8 mouse cellular contexts compared by ENCODE assay signal in the genomic region with DNA sequence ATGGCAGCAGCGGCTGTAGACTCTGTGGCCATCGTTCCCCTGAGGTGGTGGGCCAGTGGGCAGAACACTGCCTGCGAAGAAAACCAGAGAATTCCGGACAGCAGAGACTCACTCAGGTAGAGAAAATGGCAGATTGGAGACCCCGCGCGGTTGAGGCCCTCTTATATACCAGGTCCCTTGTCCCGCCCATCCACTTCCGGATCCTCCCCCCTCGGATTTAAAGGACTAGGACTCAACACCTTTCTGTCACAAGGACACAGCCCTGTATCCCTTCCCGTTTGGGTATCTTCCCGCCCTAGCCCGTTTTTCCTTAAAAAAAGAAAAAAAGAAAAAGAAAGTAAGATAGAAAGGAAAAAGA. TPM values are rescaled to one million over a fixed set of nuclear protein-coding genes. Genes with fewer than 3 reads are reported as not detected.
DNase-seq lines count a peak whose midpoint lies in the region; ATAC-seq and TF ChIP-seq lines count a peak whose summit lies in the region.

No protein-coding gene starts in this region.

- H3K9ac ChIP-seq in forebrain, embryonic 11.5 days (ENCODE audit: low read length): peak overlapping the region; percentile 98
- peak overlapping the region; percentile 91 for H3K9ac ChIP-seq in heart, embryonic 15.5 days
- H3K9ac ChIP-seq in liver, embryonic 12.5 days: peak overlapping the region; percentile 91
- peak overlapping the region; percentile 88 for H3K9ac ChIP-seq in stomach, embryonic 16.5 days (ENCODE audit: low read length)

- WGBS in forebrain, embryonic 11.5 days: 0% methylated on average over 13 of the region's 13 CpGs
- 0% methylated on average over 13 of the region's 13 CpGs for WGBS in heart, embryonic 15.5 days
- WGBS in liver, embryonic 12.5 days (ENCODE audit: insufficient replicate concordance): under 1% methylated on average over 13 of the region's 13 CpGs
- WGBS in stomach, embryonic 16.5 days: 0% methylated on average over 13 of the region's 13 CpGs

- peak; percentile 85 for DNase-seq in c-Kit-positive CD71-positive TER-119-negative erythroid progenitor cells, embryonic 14.5 days (ENCODE audit: low read depth)
- peak; percentile 94 for DNase-seq in forebrain, embryonic 11.5 days (ENCODE audit: low spot score)
- peak; percentile 93 for DNase-seq in kidney, postnatal 14 days
- DNase-seq in naive thymus-derived CD4-positive, alpha-beta T cell, adult 2 months (ENCODE audit: low read depth): peak; percentile 96

- H3K4me2 ChIP-seq in forebrain, embryonic 11.5 days (ENCODE audit: low read depth, low read length, severe bottlenecking): peak overlapping the region; percentile 49
- peak overlapping the region; percentile 84 for H3K4me2 ChIP-seq in heart, embryonic 15.5 days
- H3K4me2 ChIP-seq in liver, embryonic 12.5 days: peak overlapping the region; percentile 86
- peak overlapping the region; percentile 67 for H3K4me2 ChIP-seq in stomach, embryonic 16.5 days (ENCODE audit: low read depth, low read length)

- ATAC-seq in forebrain, embryonic 11.5 days (replicated peaks; ENCODE audit: low FRiP score): peak; percentile 95
- peak; percentile 89 for ATAC-seq in heart, embryonic 15.5 days (replicated peaks; ENCODE audit: insufficient number of reproducible peaks, insufficient read depth, low FRiP score, low read depth)
- peak; percentile 83 for ATAC-seq in liver, embryonic 12.5 days
- peak; percentile 92 for ATAC-seq in stomach, embryonic 16.5 days (ENCODE audit: insufficient read depth, low FRiP score)

- H3K4me1 ChIP-seq in E14TG2a.4 (replicated peaks; ENCODE audit: low read depth, low read length): peaks cover 45% of the 10 kb centered on the region
- H3K4me1 ChIP-seq in forebrain, embryonic 11.5 days (replicated peaks; ENCODE audit: control insufficient read depth, insufficient read depth, low read length): peaks cover 4% of the 10 kb centered on the region; the same call in 1 of the 2 replicates
- peaks cover 17% of the 10 kb centered on the region for H3K4me1 ChIP-seq in heart, embryonic 15.5 days (replicated peaks)
- peaks cover 24% of the 10 kb centered on the region for H3K4me1 ChIP-seq in liver, embryonic 12.5 days
- H3K4me1 ChIP-seq in stomach, embryonic 16.5 days (ENCODE audit: control insufficient read depth, insufficient read depth, low read length): peaks cover 14% of the 10 kb centered on the region; the same call in 1 of the 2 replicates

- H3K36me3 ChIP-seq in E14TG2a.4 (ENCODE audit: insufficient read depth, low read length): peaks cover 40% of the 10 kb centered on the region
- no peaks in the 10 kb centered on the region; the same call in 1 of the 2 replicates for H3K36me3 ChIP-seq in forebrain, embryonic 11.5 days (ENCODE audit: control insufficient read depth, insufficient read depth, low read length)
- H3K36me3 ChIP-seq in heart, embryonic 15.5 days: peaks cover 4% of the 10 kb centered on the region; the same call in 1 of the 2 replicates
- H3K36me3 ChIP-seq in liver, embryonic 12.5 days: peaks cover 29% of the 10 kb centered on the region
- no peaks in the 10 kb centered on the region for H3K36me3 ChIP-seq in stomach, embryonic 16.5 days (ENCODE audit: control insufficient read depth, insufficient read depth, low read length)

- peak overlapping the region; percentile 100 for H3K4me3 ChIP-seq in E14TG2a.4 (replicated peaks; ENCODE audit: low read length)
- H3K4me3 ChIP-seq in forebrain, embryonic 11.5 days (ENCODE audit: low read depth, low read length): peak overlapping the region; percentile 100
- peak overlapping the region; percentile 97 for H3K4me3 ChIP-seq in heart, embryonic 15.5 days
- H3K4me3 ChIP-seq in liver, embryonic 12.5 days: peak overlapping the region; percentile 100
- peak overlapping the region; percentile 98 for H3K4me3 ChIP-seq in stomach, embryonic 16.5 days (replicated peaks; ENCODE audit: low read length)

- peak overlapping the region; percentile 92 for H3K27ac ChIP-seq in forebrain, embryonic 11.5 days (ENCODE audit: low read depth, low read length)
- H3K27ac ChIP-seq in heart, embryonic 15.5 days: peak overlapping the region; percentile 97
- peak overlapping the region; percentile 96 for H3K27ac ChIP-seq in liver, embryonic 12.5 days
- peak overlapping the region; percentile 95 for H3K27ac ChIP-seq in stomach, embryonic 16.5 days (ENCODE audit: low read length)

- no peaks in the 10 kb centered on the region for H3K27me3 ChIP-seq in E14TG2a.4 (ENCODE audit: insufficient read depth, low read length)
- H3K27me3 ChIP-seq in forebrain, embryonic 11.5 days (ENCODE audit: control insufficient read depth, insufficient read depth, low read length): no peaks in the 10 kb centered on the region
- H3K27me3 ChIP-seq in heart, embryonic 15.5 days: no peaks in the 10 kb centered on the region
- H3K27me3 ChIP-seq in liver, embryonic 12.5 days (replicated peaks): no peaks in the 10 kb centered on the region
- H3K27me3 ChIP-seq in stomach, embryonic 16.5 days (ENCODE audit: control insufficient read depth, insufficient read depth, low read length): no peaks in the 10 kb centered on the region

- no peak for TF ChIP-seq CTCF in E14TG2a.4 (conservative IDR thresholded peaks at IDR 0.05; ENCODE audit: low read length)

- no peaks in the 10 kb centered on the region for H3K9me3 ChIP-seq in E14TG2a.4 (ENCODE audit: low read length)
- no peaks in the 10 kb centered on the region for H3K9me3 ChIP-seq in forebrain, embryonic 11.5 days (ENCODE audit: control insufficient read depth, low read length)
- H3K9me3 ChIP-seq in heart, embryonic 15.5 days (replicated peaks): no peaks in the 10 kb centered on the region
- H3K9me3 ChIP-seq in liver, embryonic 12.5 days (replicated peaks): no peaks in the 10 kb centered on the region
- H3K9me3 ChIP-seq in stomach, embryonic 16.5 days (replicated peaks; ENCODE audit: control insufficient read depth, low read length): no peaks in the 10 kb centered on the region

RNA-seq across cellular contexts. Expression of a gene that starts 0.4 kb away (rescaled TPM):
- polyA plus RNA-seq in forebrain, embryonic 11.5 days (2014; fragmentation: Nextera tagmentation; extraction: Ambion mirVana): 342 and 352 TPM in 2 replicates
- polyA plus RNA-seq in heart, embryonic 15.5 days (2015; fragmentation: Nextera tagmentation; extraction: Ambion mirVana): 68.6 and 75.0 TPM in 2 replicates
- 95.8 and 97.3 TPM in 2 replicates for polyA plus RNA-seq in liver, embryonic 12.5 days (2016; fragmentation: Nextera tagmentation; extraction: Ambion mirVana)
- 82.4 and 88.5 TPM in 2 replicates for polyA plus RNA-seq in stomach, embryonic 16.5 days (2015; fragmentation: Nextera tagmentation; extraction: Ambion mirVana)

RNA-seq across cellular contexts. Expression of a gene that starts 24.1 kb away (rescaled TPM):
- polyA plus RNA-seq in forebrain, embryonic 11.5 days (2014; fragmentation: Nextera tagmentation; extraction: Ambion mirVana): 501 and 559 TPM in 2 replicates
- 501 and 616 TPM in 2 replicates for polyA plus RNA-seq in heart, embryonic 15.5 days (2015; fragmentation: Nextera tagmentation; extraction: Ambion mirVana)
- 281 and 287 TPM in 2 replicates for polyA plus RNA-seq in liver, embryonic 12.5 days (2016; fragmentation: Nextera tagmentation; extraction: Ambion mirVana)
- polyA plus RNA-seq in stomach, embryonic 16.5 days (2015; fragmentation: Nextera tagmentation; extraction: Ambion mirVana): 784 and 808 TPM in 2 replicates

RNA-seq across cellular contexts. Expression of a gene that starts 30.9 kb away (rescaled TPM):
- 2.6 and 3.5 TPM in 2 replicates for polyA plus RNA-seq in forebrain, embryonic 11.5 days (2014; fragmentation: Nextera tagmentation; extraction: Ambion mirVana)
- 4.3 and 4.5 TPM in 2 replicates for polyA plus RNA-seq in heart, embryonic 15.5 days (2015; fragmentation: Nextera tagmentation; extraction: Ambion mirVana)
- 1.5 and 1.9 TPM in 2 replicates for polyA plus RNA-seq in liver, embryonic 12.5 days (2016; fragmentation: Nextera tagmentation; extraction: Ambion mirVana)
- polyA plus RNA-seq in stomach, embryonic 16.5 days (2015; fragmentation: Nextera tagmentation; extraction: Ambion mirVana): 4.0 and 4.4 TPM in 2 replicates

RNA-seq across cellular contexts. Expression of a gene that starts 58.0 kb away (rescaled TPM):
- polyA plus RNA-seq in forebrain, embryonic 11.5 days (2014; fragmentation: Nextera tagmentation; extraction: Ambion mirVana): 1,036 and 1,079 TPM in 2 replicates
- 850 and 967 TPM in 2 replicates for polyA plus RNA-seq in heart, embryonic 15.5 days (2015; fragmentation: Nextera tagmentation; extraction: Ambion mirVana)
- polyA plus RNA-seq in liver, embryonic 12.5 days (2016; fragmentation: Nextera tagmentation; extraction: Ambion mirVana): 916 and 985 TPM in 2 replicates
- 1,350 and 1,396 TPM in 2 replicates for polyA plus RNA-seq in stomach, embryonic 16.5 days (2015; fragmentation: Nextera tagmentation; extraction: Ambion mirVana)

Comparison
In these comparisons a context has a peak if more than half of its experiments do, and no peak if none do; other contexts are left out.
1. Peak in every context shown above with its lines: DNase-seq, ATAC-seq, H3K4me3 ChIP-seq and H3K27ac ChIP-seq.